Mouse (Mus musculus) liver, embryonic 14 days (tissue): Measurements from ENCODE around the gene Hist1h2bm. TPM values are rescaled to one million over a fixed set of nuclear protein-coding genes. Genes with fewer than 3 reads are reported as not detected.

Source experiments
- polyA plus RNA-seq: library from polyadenylated mRNA; depleted of rRNA; stranded (reverse); fragments of >200 nt; gene quantifications from 2 replicates; pipeline ENCODE4 v1.2.3, GENCODE M21; 2012; rRNA removed

Gene Hist1h2bm
- polyA plus RNA-seq: 17.9 and 18.0 TPM in 2 replicates

GRCm38 (mm10) chr13:21721757-21722372 is at the start of gene Hist1h2bm:
TSS of gene Hist1h2bm (plus strand) at chr13:21722044.

GRCm38 (mm10) chr13:21677305-21677704 is 44.5 kb upstream of the Hist1h2bm start, which contains the start of gene Olfr1360:
TSS of gene Olfr1360 (minus strand) at chr13:21677405.

GRCm38 (mm10) chr13:21697811-21698210 is 24.0 kb upstream of the Hist1h2bm start, which contains the start of gene Olfr1359:
TSS of gene Olfr1359 (plus strand) at chr13:21698111.

GRCm38 (mm10) chr13:21715864-21716539 is 5.8 kb upstream of the Hist1h2bm start, which contains the start of the genes Hist1h2bl and Hist1h2ai:
TSS of gene Hist1h2bl (minus strand) at chr13:21716143.
TSS of gene Hist1h2ai (plus strand) at chr13:21716422.

GRCm38 (mm10) chr13:21717397-21718357 is 4.2 kb upstream of the Hist1h2bm start, which contains the start of gene Hist1h3h:
TSS of gene Hist1h3h (plus strand) at chr13:21717659.

GRCm38 (mm10) chr13:21734906-21735767 is 13.3 kb downstream of the Hist1h2bm start, which contains the start of gene Hist1h4j:
TSS of gene Hist1h4j (plus strand) at chr13:21735064.

GRCm38 (mm10) chr13:21750159-21751017 is 28.5 kb downstream of the Hist1h2bm start, which contains the start of gene Hist1h4k:
TSS of gene Hist1h4k (minus strand) at chr13:21750505.

GRCm38 (mm10) chr13:21753524-21754285 is 31.9 kb downstream of the Hist1h2bm start, which contains the start of the genes Hist1h2ak and Hist1h2bn:
TSS of gene Hist1h2ak (minus strand) at chr13:21753827.
TSS of gene Hist1h2bn (plus strand) at chr13:21754123.

Other genes starting within 250 kb of the Hist1h2bm start
- gene Zkscan4, start 243.1 kb upstream of the Hist1h2bm start, polyA plus RNA-seq: 0.17 and 0.21 TPM in 2 replicates
- gene Gm10065, start 242.6 kb upstream of the Hist1h2bm start, polyA plus RNA-seq: not detected in 2 replicates
- 0.60 and 0.98 TPM in 2 replicates for gene AK157302, start 226.8 kb upstream of the Hist1h2bm start, polyA plus RNA-seq
- gene Gm11273, start 220.6 kb upstream of the Hist1h2bm start, polyA plus RNA-seq: 5.1 and 7.4 TPM in 2 replicates
- 2.0 and 2.2 TPM in 2 replicates for gene Zkscan8, start 190.9 kb upstream of the Hist1h2bm start, polyA plus RNA-seq
- not detected in 2 replicates for gene Olfr1366, start 179.2 kb upstream of the Hist1h2bm start, polyA plus RNA-seq
- not detected in 2 replicates for gene Olfr1535, start 162.2 kb upstream of the Hist1h2bm start, polyA plus RNA-seq
- not detected in 2 replicates for gene Olfr1364, start 140.3 kb upstream of the Hist1h2bm start, polyA plus RNA-seq
- gene Olfr1362, start 108.0 kb upstream of the Hist1h2bm start, polyA plus RNA-seq: not detected in 2 replicates
- gene Olfr11, start 79.5 kb upstream of the Hist1h2bm start, polyA plus RNA-seq: not detected in 2 replicates
- gene Olfr1361, start 58.7 kb upstream of the Hist1h2bm start, polyA plus RNA-seq: not detected in 2 replicates
- gene Olfr1360, start 44.6 kb upstream of the Hist1h2bm start, polyA plus RNA-seq: not detected in 2 replicates
- not detected in 2 replicates for gene Olfr1359, start 23.9 kb upstream of the Hist1h2bm start, polyA plus RNA-seq
- 14.6 and 15.9 TPM in 2 replicates for gene Hist1h2bl, start 5.9 kb upstream of the Hist1h2bm start, polyA plus RNA-seq
- 6.1 and 8.0 TPM in 2 replicates for gene Hist1h2ai, start 5.6 kb upstream of the Hist1h2bm start, polyA plus RNA-seq
- 25.6 and 32.9 TPM in 2 replicates for gene Hist1h3h, start 4.4 kb upstream of the Hist1h2bm start, polyA plus RNA-seq
- 31.8 and 33.2 TPM in 2 replicates for gene Hist1h4j, start 13.0 kb downstream of the Hist1h2bm start, polyA plus RNA-seq
- gene Hist1h4k, start 28.5 kb downstream of the Hist1h2bm start, polyA plus RNA-seq: 30.3 and 35.2 TPM in 2 replicates
- gene Hist1h2ak, start 31.8 kb downstream of the Hist1h2bm start, polyA plus RNA-seq: 49.3 and 52.1 TPM in 2 replicates
- 15.9 and 19.2 TPM in 2 replicates for gene Hist1h2bn, start 32.1 kb downstream of the Hist1h2bm start, polyA plus RNA-seq
- gene Hist1h1b, start 58.6 kb downstream of the Hist1h2bm start, polyA plus RNA-seq: 9.7 and 11.9 TPM in 2 replicates
- 30.9 and 33.6 TPM in 2 replicates for gene Hist1h3i, start 61.3 kb downstream of the Hist1h2bm start, polyA plus RNA-seq
- gene Hist1h2an, start 65.2 kb downstream of the Hist1h2bm start, polyA plus RNA-seq: 10.0 and 11.5 TPM in 2 replicates
- 2.1 and 3.0 TPM in 2 replicates for gene Hist1h2bp, start 65.4 kb downstream of the Hist1h2bm start, polyA plus RNA-seq
- gene Hist1h2bq, start 88.2 kb downstream of the Hist1h2bm start, polyA plus RNA-seq: 10.6 and 13.5 TPM in 2 replicates
- gene Hist1h2ao, start 88.4 kb downstream of the Hist1h2bm start, polyA plus RNA-seq: 0.12 and 0.19 TPM in 2 replicates
- not detected in 2 replicates for gene Hist1h4m, start 89.7 kb downstream of the Hist1h2bm start, polyA plus RNA-seq
- gene Hist1h4n, start 110.2 kb downstream of the Hist1h2bm start, polyA plus RNA-seq: 44.5 and 54.6 TPM in 2 replicates
- gene Hist1h2ap, start 111.5 kb downstream of the Hist1h2bm start, polyA plus RNA-seq: 78.6 and 88.4 TPM in 2 replicates
- gene Hist1h2br, start 111.7 kb downstream of the Hist1h2bm start, polyA plus RNA-seq: 5.4 and 8.3 TPM in 2 replicates
- gene Zfp184, start 223.1 kb downstream of the Hist1h2bm start, polyA plus RNA-seq: 0.38 and 0.40 TPM in 2 replicates